Mouse (Mus musculus): Measurements from ENCODE around the gene Slc39a5.

- TF ChIP-seq CTCF (IDR thresholded peaks at IDR 0.05; ENCODE audit: borderline replicate concordance, control insufficient read depth, extremely low read depth, insufficient read depth, low read length, poor library complexity) (no peak), POLR2A (IDR thresholded peaks at IDR 0.05; ENCODE audit: control insufficient read depth, extremely low read depth, insufficient read depth, low read length, poor library complexity) (no peak)
Measured at GRCm38 (mm10) chr10:128391850-128392249, 9.2 kb downstream of the Slc39a5 start.
